In the genomic region with DNA sequence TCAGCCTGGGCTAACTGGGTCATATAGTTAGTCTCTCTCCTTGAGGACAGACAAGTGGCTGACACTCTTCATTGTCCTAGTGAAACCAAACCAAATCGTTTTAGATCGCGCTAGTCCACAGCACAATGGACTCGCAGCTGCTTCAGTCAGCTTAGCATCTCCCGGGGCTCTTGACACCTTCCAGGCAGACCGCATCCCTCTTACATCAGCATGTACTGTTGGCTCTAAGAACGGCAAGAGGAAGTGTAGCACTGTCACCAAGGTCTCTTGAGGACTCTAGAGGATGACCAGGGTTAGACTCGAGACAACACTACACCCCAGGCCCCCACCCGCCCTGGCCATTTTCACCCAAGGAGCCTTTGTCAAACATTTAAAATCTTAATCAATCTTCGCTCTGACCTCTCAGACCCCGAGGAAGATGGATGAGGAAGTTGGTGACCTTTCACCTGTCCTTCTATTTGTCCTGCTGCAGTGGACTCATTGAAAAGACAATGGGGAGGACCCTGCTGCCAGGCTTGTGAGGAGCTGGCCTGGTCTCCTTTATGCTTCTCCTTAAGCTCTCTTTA, we compare ENCODE assay signal across 13 mouse cellular contexts. TPM values are rescaled to one million over a fixed set of nuclear protein-coding genes. Genes with fewer than 3 reads are reported as not detected.
DNase-seq lines count a peak whose midpoint lies in the region; ATAC-seq and TF ChIP-seq lines count a peak whose summit lies in the region.
"Had no signal": no experiment of that assay in that cellular context is flagged by ENCODE, and none has a peak within 500 bp of the region (broad histone marks: within the 10 kb centered on the region; RNA-seq: fewer than 3 reads in every experiment).

No protein-coding gene starts in this region.

- H3K4me2 ChIP-seq in embryonic facial prominence, embryonic 11.5 days (ENCODE audit: low read depth, low read length), result no peak overlapping the region; the same call in 1 of the 2 replicates
- peak overlapping the region; percentile 57 for H3K4me2 ChIP-seq in hindbrain, embryonic 13.5 days
- H3K4me2 ChIP-seq in midbrain, postnatal 0 days (ENCODE audit: low read depth, low read length, poor library complexity, severe bottlenecking), result peak overlapping the region; percentile 24
- H3K4me2 ChIP-seq in heart, embryonic 12.5 days, result no peak overlapping the region
- H3K4me2 ChIP-seq: liver, embryonic 15.5 days had no signal

- no peaks in the 10 kb centered on the region; the same call in 1 of the 2 replicates for H3K36me3 ChIP-seq in embryonic facial prominence, embryonic 11.5 days (replicated peaks; ENCODE audit: control insufficient read depth, insufficient read depth, low read depth, low read length)
- H3K36me3 ChIP-seq in hindbrain, embryonic 13.5 days, result peaks cover 9% of the 10 kb centered on the region
- H3K36me3 ChIP-seq in midbrain, postnatal 0 days (ENCODE audit: insufficient read depth, low read length), result no peaks in the 10 kb centered on the region
- peaks cover 10% of the 10 kb centered on the region; the same call in 1 of the 2 replicates for H3K36me3 ChIP-seq in heart, embryonic 12.5 days
- H3K36me3 ChIP-seq: liver, embryonic 15.5 days had no signal

- intact Hi-C loops in heart, postnatal 10 days (cut with DNase I), result no loop called here

- H3K4me3 ChIP-seq in embryonic facial prominence, embryonic 11.5 days (ENCODE audit: low read depth, low read length), result no peak overlapping the region
- peak overlapping the region; percentile 14; the same call in 1 of the 2 replicates for H3K4me3 ChIP-seq in hindbrain, embryonic 13.5 days
- H3K4me3 ChIP-seq in midbrain, postnatal 0 days (ENCODE audit: low read depth, low read length), result no peak overlapping the region
- no peak overlapping the region for H3K4me3 ChIP-seq in heart, embryonic 12.5 days
- H3K4me3 ChIP-seq: erythroblast, embryonic 14.5 days; heart, embryonic 10.5 days; liver, embryonic 15.5 days had no signal

- H3K27me3 ChIP-seq in embryonic facial prominence, embryonic 11.5 days (ENCODE audit: control insufficient read depth, insufficient read depth, low read length), result no peaks in the 10 kb centered on the region
- H3K27me3 ChIP-seq in hindbrain, embryonic 13.5 days, result no peaks in the 10 kb centered on the region
- no peaks in the 10 kb centered on the region for H3K27me3 ChIP-seq in midbrain, postnatal 0 days (ENCODE audit: insufficient read depth, low read length)
- peaks cover 5% of the 10 kb centered on the region; the same call in 1 of the 2 replicates for H3K27me3 ChIP-seq in heart, embryonic 12.5 days (replicated peaks)
- H3K27me3 ChIP-seq: liver, embryonic 15.5 days had no signal

- no peaks in the 10 kb centered on the region for H3K9me3 ChIP-seq in embryonic facial prominence, embryonic 11.5 days (replicated peaks; ENCODE audit: control insufficient read depth, low read length)
- no peaks in the 10 kb centered on the region for H3K9me3 ChIP-seq in hindbrain, embryonic 13.5 days
- no peaks in the 10 kb centered on the region for H3K9me3 ChIP-seq in midbrain, postnatal 0 days (ENCODE audit: low read length)
- H3K9me3 ChIP-seq in heart, embryonic 12.5 days (replicated peaks), result no peaks in the 10 kb centered on the region
- H3K9me3 ChIP-seq: heart, embryonic 10.5 days; liver, embryonic 15.5 days had no signal

- 34% methylated on average over 11 of the region's 11 CpGs for WGBS in embryonic facial prominence, embryonic 11.5 days
- 11% methylated on average over 11 of the region's 11 CpGs for WGBS in hindbrain, embryonic 13.5 days
- WGBS in midbrain, postnatal 0 days, result 24% methylated on average over 11 of the region's 11 CpGs
- WGBS in heart, embryonic 12.5 days, result 47% methylated on average over 11 of the region's 11 CpGs

- no peaks in the 10 kb centered on the region for H3K4me1 ChIP-seq in embryonic facial prominence, embryonic 11.5 days (ENCODE audit: control insufficient read depth, insufficient read depth, low read length)
- peaks cover 85% of the 10 kb centered on the region for H3K4me1 ChIP-seq in hindbrain, embryonic 13.5 days (replicated peaks)
- no peaks in the 10 kb centered on the region for H3K4me1 ChIP-seq in midbrain, postnatal 0 days (ENCODE audit: insufficient read depth, low read length)
- peaks cover 22% of the 10 kb centered on the region for H3K4me1 ChIP-seq in heart, embryonic 12.5 days (replicated peaks)
- H3K4me1 ChIP-seq: liver, embryonic 15.5 days had no signal

- no peak for TF ChIP-seq CTCF in midbrain, postnatal 0 days (IDR thresholded peaks at IDR 0.05)

- H3K27ac ChIP-seq in embryonic facial prominence, embryonic 11.5 days (replicated peaks; ENCODE audit: low read depth, low read length), result no peak overlapping the region
- peak overlapping the region; percentile 19 for H3K27ac ChIP-seq in hindbrain, embryonic 13.5 days
- H3K27ac ChIP-seq in midbrain, postnatal 0 days (ENCODE audit: low read depth, low read length), result no peak overlapping the region
- H3K27ac ChIP-seq in heart, embryonic 12.5 days (ENCODE audit: poor library complexity, severe bottlenecking), result no peak overlapping the region
- H3K27ac ChIP-seq: heart, embryonic 10.5 days; liver, embryonic 15.5 days had no signal

- peak; percentile 83 for DNase-seq in ES-CJ7 (ENCODE audit: low read depth, low spot score)
- peak; percentile 33 for DNase-seq in embryonic facial prominence, embryonic 11.5 days (ENCODE audit: low spot score)
- peak; percentile 17 for DNase-seq in midbrain, postnatal 0 days (ENCODE audit: low spot score)
- no peak for DNase-seq in spleen, postnatal 4 days (ENCODE audit: low spot score in 2 of 2)
- DNase-seq in frontal cortex, postnatal 36 days (ENCODE audit: low spot score in 2 of 2), result no peak
- DNase-seq in heart, postnatal 10 days, result no peak
- DNase-seq: cerebellum, adult 11 months had no signal

- H3K9ac ChIP-seq in embryonic facial prominence, embryonic 11.5 days (replicated peaks; ENCODE audit: low read length), result no peak overlapping the region
- 0 out of 2 replicates have a peak overlapping the region, but pooled peaks have one; percentile 35 for H3K9ac ChIP-seq in hindbrain, embryonic 13.5 days
- H3K9ac ChIP-seq in midbrain, postnatal 0 days (replicated peaks; ENCODE audit: low read length, poor library complexity, severe bottlenecking), result no peak overlapping the region
- no peak overlapping the region for H3K9ac ChIP-seq in heart, embryonic 12.5 days
- H3K9ac ChIP-seq: liver, embryonic 15.5 days had no signal

- peak; percentile 49 for ATAC-seq in embryonic facial prominence, embryonic 11.5 days (replicated peaks; ENCODE audit: insufficient number of reproducible peaks, low FRiP score, low TSS enrichment, low read depth)
- 0 out of 2 replicates have a peak, but pooled peaks have one; percentile 31 for ATAC-seq in hindbrain, embryonic 13.5 days (ENCODE audit: low FRiP score)
- no peak for ATAC-seq in midbrain, postnatal 0 days (ENCODE audit: low FRiP score)
- ATAC-seq in heart, embryonic 12.5 days (ENCODE audit: insufficient number of reproducible peaks, low FRiP score), result no peak
- ATAC-seq: intestine, postnatal 0 days had no signal

RNA-seq across cellular contexts. Expression of gene Epha4, which starts 12.3 kb away (rescaled TPM):
- 28.8 and 30.4 TPM in 2 replicates for polyA plus RNA-seq in embryonic facial prominence, embryonic 11.5 days (2014; fragmentation: Nextera tagmentation; extraction: Ambion mirVana)
- polyA plus RNA-seq in hindbrain, embryonic 13.5 days (2015; fragmentation: Nextera tagmentation; extraction: Ambion mirVana), result 37.3 and 39.1 TPM in 2 replicates
- total RNA-seq in midbrain, postnatal 0 days (2014; rRNA removed), result 66.6 and 68.8 TPM in 2 replicates
- polyA plus RNA-seq in midbrain, postnatal 0 days (2015; fragmentation: Nextera tagmentation; extraction: Ambion mirVana), result 23.3 and 26.6 TPM in 2 replicates
- 6.2 and 6.9 TPM in 2 replicates for polyA plus RNA-seq in heart, embryonic 12.5 days (2016; fragmentation: Nextera tagmentation; extraction: Ambion mirVana)
- 10 to 100 TPM; 19.3 to 24.0 TPM for total RNA-seq in heart, postnatal 10 days (2021)
- polyA plus RNA-seq: erythroblast, embryonic 14.5 days had no signal

Comparison
In these comparisons a context has a peak if more than half of its experiments do, and no peak if none do; other contexts are left out.
1. DNase-seq: peak in ES-CJ7 (single experiment), embryonic facial prominence, embryonic 11.5 days (single experiment) and midbrain, postnatal 0 days (single experiment); none in spleen, postnatal 4 days (0 of 2), frontal cortex, postnatal 36 days (0 of 2) and heart, postnatal 10 days (0 of 2).
2. ATAC-seq: peak in embryonic facial prominence, embryonic 11.5 days (single experiment) and hindbrain, embryonic 13.5 days (single experiment); none in midbrain, postnatal 0 days (single experiment) and heart, embryonic 12.5 days (single experiment).
3. H3K4me2 ChIP-seq: peak in hindbrain, embryonic 13.5 days (single experiment) and midbrain, postnatal 0 days (single experiment); none in embryonic facial prominence, embryonic 11.5 days (single experiment) and heart, embryonic 12.5 days (single experiment).